Mouse (Mus musculus) intestine, embryonic 14.5 days (tissue): Measurements from ENCODE around the gene 2510009E07Rik. TPM values are rescaled to one million over a fixed set of nuclear protein-coding genes. Genes with fewer than 3 reads are reported as not detected.

Experiments used
- ATAC-seq: fragments of 200-750 bp; cut with Nextera tagmentation; replicated peaks from 2 replicates; pipeline ENCODE4 v1.8.0; 2017; ENCODE audit warnings: low read depth, moderate number of reproducible peaks, moderate TSS enrichment, moderate library complexity; ENCODE audit not compliant: low FRiP score, low TSS enrichment
- DNase-seq: peaks from one replicate; pipeline ENCODE4 v3.0.0-alpha.2; 2018; ENCODE audit warnings: low spot score
- H3K27ac ChIP-seq: fragments of 300-500 bp; sonication (generic); 2 replicates; pipeline ENCODE4 v1.5.1; 2014; ENCODE audit warnings: low read depth, mild to moderate bottlenecking, control low read depth
- H3K27me3 ChIP-seq: fragments of 300-500 bp; sonication (generic); replicated peaks from 2 replicates; pipeline ENCODE4 v1.6.1; 2014; ENCODE audit warnings: low read length, control low read depth; ENCODE audit not compliant: control insufficient read depth, insufficient read depth
- H3K36me3 ChIP-seq: fragments of 300-500 bp; sonication (generic); 2 replicates; pipeline ENCODE4 v1.6.1; 2014; ENCODE audit warnings: low read length, control low read depth; ENCODE audit not compliant: control insufficient read depth, insufficient read depth
- H3K4me1 ChIP-seq: fragments of 300-500 bp; sonication (generic); replicated peaks from 2 replicates; pipeline ENCODE4 v1.6.1; 2014; ENCODE audit warnings: low read length, control low read depth, mixed read lengths; ENCODE audit not compliant: control insufficient read depth, insufficient read depth
- H3K4me2 ChIP-seq: fragments of 300-500 bp; sonication (generic); 2 replicates; pipeline ENCODE4 v1.6.1; 2014; ENCODE audit warnings: low read length
- H3K4me3 ChIP-seq: fragments of 300-500 bp; sonication (generic); 2 replicates; pipeline ENCODE4 v1.5.1; 2014; ENCODE audit warnings: low read depth, low read length, control low read depth, mixed read lengths
- H3K9ac ChIP-seq: fragments of 300-500 bp; sonication (generic); 2 replicates; pipeline ENCODE4 v1.6.1; 2014; ENCODE audit warnings: mild to moderate bottlenecking, low read length
- H3K9me3 ChIP-seq: fragments of 300-500 bp; sonication (generic); 2 replicates; pipeline ENCODE4 v1.6.1; 2016; ENCODE audit warnings: low read length, control low read depth; ENCODE audit not compliant: control insufficient read depth
- WGBS: fragments of 180-500 bp; shearing (Covaris S2); extraction: QIAGEN DNeasy Blood & Tissue Kit; methylation state at CpG from one replicate; pipeline ENCODE4 v1.1.7; 2014; 5-methylcytosine and 5-hydroxymethylcytosine counted together
- polyA plus RNA-seq: library from polyadenylated mRNA; unstranded; fragments of >200 nt; fragmentation: Nextera tagmentation; extraction: Ambion mirVana; gene quantifications from 2 replicates; pipeline ENCODE4 v1.2.1, GENCODE M21; 2014

The 2510009E07Rik gene
- polyA plus RNA-seq, 1 experiment from 2014 or later, result 20.0 TPM

DNA sequence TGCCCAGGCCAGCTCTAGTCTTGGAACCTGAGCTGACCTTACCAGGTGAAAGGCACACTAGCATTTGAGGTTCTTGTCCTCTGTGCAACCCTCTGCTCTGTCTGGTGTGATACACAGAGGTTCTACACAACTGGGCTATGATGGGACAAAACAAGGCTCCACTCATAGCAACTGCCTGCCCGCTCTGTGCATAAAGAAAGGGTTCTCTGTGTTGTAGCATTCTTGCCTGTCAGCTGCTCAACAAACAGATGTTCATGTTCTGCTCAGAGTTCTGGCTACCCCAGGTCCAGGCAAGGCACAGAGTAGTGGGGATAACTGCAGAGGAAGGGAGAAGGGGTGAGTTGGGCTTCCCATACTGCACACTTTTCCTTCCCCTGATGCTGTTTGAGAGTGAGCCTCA is 29.8 kb upstream of the 2510009E07Rik start:
- Histone ChIP-seq H3K36me3 (no peaks in the 10 kb centered on the region), H3K9me3 (0 out of 2 replicates have a peak, but pooled peaks cover 3% of the 10 kb centered on the region), H3K9ac (no peak overlapping the region), H3K4me3 (no peak overlapping the region), H3K27me3 (no peaks in the 10 kb centered on the region), H3K4me2 (no peak overlapping the region), H3K4me1 (no peaks in the 10 kb centered on the region), H3K27ac (no peak overlapping the region)
- no peak for DNase-seq
- WGBS, result 77% methylated on average over 1 of the region's 1 CpGs
- no peak for ATAC-seq

DNA sequence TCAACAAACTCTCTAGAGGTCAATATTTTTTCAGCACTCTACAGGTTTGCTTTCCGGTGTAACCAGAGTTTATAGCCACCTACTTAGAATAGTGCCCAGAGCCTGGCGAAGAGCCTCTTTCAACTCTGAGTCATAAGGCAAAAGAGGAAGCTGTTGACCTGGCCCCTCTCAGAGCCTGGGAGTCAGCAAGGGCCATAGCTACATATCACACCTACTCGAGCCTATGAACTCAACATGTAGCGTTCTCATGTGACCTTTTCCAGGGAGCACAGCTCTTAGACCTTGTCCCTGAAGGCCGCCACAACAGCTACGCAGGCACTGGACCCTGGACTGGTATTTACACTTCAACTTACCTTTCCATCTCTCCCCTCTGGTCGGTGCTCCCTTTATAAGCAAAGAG is 25.3 kb upstream of the 2510009E07Rik start:
- no peak overlapping the region for H3K27ac ChIP-seq
- no peak for ATAC-seq
- no peaks in the 10 kb centered on the region for H3K36me3 ChIP-seq
- no peak for DNase-seq
- no peak overlapping the region for H3K9ac ChIP-seq
- 87% methylated on average over 7 of the region's 7 CpGs for WGBS
- H3K9me3 ChIP-seq, result 0 out of 2 replicates have a peak, but pooled peaks cover 3% of the 10 kb centered on the region
- H3K4me3 ChIP-seq, result no peak overlapping the region
- no peaks in the 10 kb centered on the region for H3K4me1 ChIP-seq
- no peaks in the 10 kb centered on the region for H3K27me3 ChIP-seq
- H3K4me2 ChIP-seq, result no peak overlapping the region

GRCm38 (mm10) chr16:21714516-21714915 is 20.1 kb upstream of the 2510009E07Rik start:
- ATAC-seq (no peak), DNase-seq (no peak)
- no peaks in the 10 kb centered on the region for H3K9me3 ChIP-seq
- 76% methylated on average over 10 of the region's 10 CpGs for WGBS
- no peaks in the 10 kb centered on the region for H3K4me1 ChIP-seq
- no peak overlapping the region for H3K9ac ChIP-seq
- H3K36me3 ChIP-seq, result no peaks in the 10 kb centered on the region
- H3K4me2 ChIP-seq, result no peak overlapping the region
- no peak overlapping the region for H3K4me3 ChIP-seq
- H3K27ac ChIP-seq, result no peak overlapping the region
- H3K27me3 ChIP-seq, result no peaks in the 10 kb centered on the region

DNA sequence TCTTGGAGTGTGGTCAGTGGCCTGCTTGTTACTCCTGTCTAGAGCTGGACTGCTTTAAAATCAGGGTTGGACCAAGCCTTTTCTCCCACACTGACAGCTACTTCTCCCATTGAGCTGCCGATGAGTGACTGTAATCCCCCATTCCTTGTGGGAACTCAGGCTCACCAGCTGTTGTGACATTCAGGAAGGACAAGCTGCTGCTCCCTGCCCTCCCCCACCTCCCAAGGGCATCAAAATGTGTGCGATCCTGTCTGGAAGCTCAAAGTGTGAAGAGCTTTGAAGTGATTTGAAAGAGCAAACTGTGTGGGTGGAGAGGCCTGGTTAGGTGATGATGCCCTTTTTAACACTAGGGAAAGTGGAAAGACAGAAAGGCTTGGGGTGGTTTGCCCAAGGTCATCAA is 15.9 kb upstream of the 2510009E07Rik start:
- no peaks in the 10 kb centered on the region for H3K4me1 ChIP-seq
- DNase-seq (no peak), ATAC-seq (no peak)
- no peak overlapping the region for H3K4me3 ChIP-seq
- no peak overlapping the region for H3K27ac ChIP-seq
- 20% methylated on average over 2 of the region's 2 CpGs for WGBS
- H3K4me2 ChIP-seq, result no peak overlapping the region
- no peaks in the 10 kb centered on the region for H3K9me3 ChIP-seq
- H3K36me3 ChIP-seq, result no peaks in the 10 kb centered on the region
- no peaks in the 10 kb centered on the region for H3K27me3 ChIP-seq
- H3K9ac ChIP-seq, result no peak overlapping the region

DNA sequence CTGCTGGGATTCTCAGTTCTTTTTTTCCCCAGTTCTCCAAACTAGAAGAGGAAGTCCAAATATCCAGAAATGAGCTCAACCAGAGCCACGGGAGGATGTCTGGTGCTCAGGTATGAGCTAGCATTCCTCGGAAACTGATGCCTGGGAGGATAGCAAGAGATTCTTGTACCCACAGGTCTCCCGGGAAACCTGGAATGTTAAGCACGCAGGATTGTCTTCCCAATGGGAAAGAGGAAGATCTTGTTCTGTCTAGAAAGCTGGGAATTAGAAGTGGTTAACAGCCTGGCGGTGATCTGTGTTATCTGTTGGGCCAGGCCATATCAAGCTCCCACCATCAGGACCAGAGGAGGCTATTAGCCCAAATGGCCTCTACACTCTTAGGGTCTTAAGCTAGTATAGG is 10.2 kb upstream of the 2510009E07Rik start:
- Histone ChIP-seq H3K27me3 (no peaks in the 10 kb centered on the region), H3K9ac (no peak overlapping the region), H3K27ac (no peak overlapping the region), H3K36me3 (no peaks in the 10 kb centered on the region), H3K4me3 (no peak overlapping the region), H3K4me2 (no peak overlapping the region), H3K9me3 (no peaks in the 10 kb centered on the region), H3K4me1 (no peaks in the 10 kb centered on the region)
- ATAC-seq (no peak), DNase-seq (no peak)
- 27% methylated on average over 5 of the region's 5 CpGs for WGBS

GRCm38 (mm10) chr16:21702314-21702690 is 7.8 kb upstream of the 2510009E07Rik start:
- no peak for DNase-seq
- Histone ChIP-seq H3K9ac (no peak overlapping the region), H3K4me3 (no peak overlapping the region), H3K27ac (no peak overlapping the region), H3K4me1 (no peaks in the 10 kb centered on the region), H3K9me3 (no peaks in the 10 kb centered on the region), H3K36me3 (no peaks in the 10 kb centered on the region), H3K27me3 (no peaks in the 10 kb centered on the region), H3K4me2 (no peak overlapping the region)
- 30% methylated on average over 3 of the region's 3 CpGs for WGBS
- no peak for ATAC-seq

DNA sequence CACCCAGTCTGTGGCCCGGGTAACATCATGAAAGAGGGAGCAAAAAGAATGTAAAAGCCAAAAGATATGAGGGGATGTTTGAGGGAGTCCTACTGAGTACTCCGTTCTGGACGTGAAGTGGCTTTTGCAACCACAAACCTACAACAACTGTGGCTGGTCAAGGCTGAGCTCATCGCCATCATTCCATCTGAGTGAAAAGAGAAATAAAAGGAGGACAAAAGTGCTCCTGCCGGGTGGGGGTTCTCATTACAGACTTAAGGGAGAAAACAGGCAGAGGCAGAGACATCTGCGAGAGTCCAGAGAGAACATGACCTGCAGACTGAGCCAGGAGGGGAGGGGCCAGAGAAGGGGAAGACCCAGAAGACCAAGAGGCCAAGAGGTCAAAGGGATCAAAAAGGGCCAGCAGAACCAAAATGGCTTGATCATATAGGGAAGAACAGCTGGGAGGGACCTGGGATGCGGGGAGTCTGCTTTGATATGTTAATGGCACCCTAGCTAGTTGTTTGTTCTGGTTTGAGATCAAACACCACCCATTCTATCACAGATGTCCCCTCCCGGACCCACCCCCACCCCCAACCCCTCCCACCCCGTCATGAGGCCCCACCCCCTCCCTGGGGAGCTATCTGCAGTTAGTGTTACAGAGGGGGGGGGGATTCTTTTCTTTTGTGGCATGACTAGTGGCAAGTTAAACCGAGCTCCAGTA is 7.3 kb upstream of the 2510009E07Rik start:
- DNase-seq, result no peak
- Histone ChIP-seq H3K4me3 (no peak overlapping the region), H3K9me3 (no peaks in the 10 kb centered on the region), H3K9ac (no peak overlapping the region), H3K27me3 (no peaks in the 10 kb centered on the region), H3K36me3 (no peaks in the 10 kb centered on the region), H3K4me2 (no peak overlapping the region), H3K27ac (no peak overlapping the region), H3K4me1 (no peaks in the 10 kb centered on the region)
- ATAC-seq, result no peak
- WGBS, result 36% methylated on average over 10 of the region's 10 CpGs

- H3K9ac ChIP-seq, result no peak overlapping the region
- ATAC-seq, result no peak
- no peak for DNase-seq
- H3K9me3 ChIP-seq, result no peaks in the 10 kb centered on the region
- H3K27ac ChIP-seq, result no peak overlapping the region
- H3K36me3 ChIP-seq, result no peaks in the 10 kb centered on the region
- H3K4me3 ChIP-seq, result no peak overlapping the region
- no peaks in the 10 kb centered on the region for H3K27me3 ChIP-seq
- H3K4me2 ChIP-seq, result no peak overlapping the region
- 72% methylated on average over 3 of the region's 3 CpGs for WGBS
- peaks cover 5% of the 10 kb centered on the region for H3K4me1 ChIP-seq
These were observed 3.7 kb upstream of the 2510009E07Rik start for GRCm38 (mm10) chr16:21698136-21698535.

DNA sequence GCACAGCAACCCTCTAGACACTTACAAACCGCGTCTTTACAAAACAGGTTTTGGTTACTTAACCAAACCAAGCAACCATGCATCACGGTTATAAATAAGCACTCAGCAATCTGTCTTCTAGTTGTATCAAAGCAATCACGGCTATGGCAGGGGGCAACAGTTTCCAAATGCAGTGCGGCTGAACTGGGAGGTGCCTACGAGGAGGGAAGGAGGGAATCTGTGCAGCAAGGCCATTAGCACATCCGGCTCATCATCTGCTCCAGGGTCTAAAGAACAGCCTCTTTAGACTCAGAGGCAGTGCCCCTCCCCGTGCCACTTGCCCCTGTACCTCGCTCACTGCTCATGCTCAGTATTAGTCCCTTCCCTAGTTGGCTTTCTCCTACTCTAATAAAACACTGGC is 2.5 kb upstream of the 2510009E07Rik start:
- Histone ChIP-seq H3K27ac (no peak overlapping the region), H3K27me3 (0 out of 2 replicates have a peak, but pooled peaks cover 3% of the 10 kb centered on the region), H3K9me3 (no peaks in the 10 kb centered on the region), H3K4me2 (no peak overlapping the region), H3K36me3 (no peaks in the 10 kb centered on the region), H3K4me1 (peaks cover 14% of the 10 kb centered on the region), H3K9ac (no peak overlapping the region), H3K4me3 (no peak overlapping the region)
- WGBS, result 65% methylated on average over 9 of the region's 9 CpGs
- DNase-seq (no peak), ATAC-seq (no peak)
